ENCODE assay signal across 10 mouse cellular contexts in the genomic region with DNA sequence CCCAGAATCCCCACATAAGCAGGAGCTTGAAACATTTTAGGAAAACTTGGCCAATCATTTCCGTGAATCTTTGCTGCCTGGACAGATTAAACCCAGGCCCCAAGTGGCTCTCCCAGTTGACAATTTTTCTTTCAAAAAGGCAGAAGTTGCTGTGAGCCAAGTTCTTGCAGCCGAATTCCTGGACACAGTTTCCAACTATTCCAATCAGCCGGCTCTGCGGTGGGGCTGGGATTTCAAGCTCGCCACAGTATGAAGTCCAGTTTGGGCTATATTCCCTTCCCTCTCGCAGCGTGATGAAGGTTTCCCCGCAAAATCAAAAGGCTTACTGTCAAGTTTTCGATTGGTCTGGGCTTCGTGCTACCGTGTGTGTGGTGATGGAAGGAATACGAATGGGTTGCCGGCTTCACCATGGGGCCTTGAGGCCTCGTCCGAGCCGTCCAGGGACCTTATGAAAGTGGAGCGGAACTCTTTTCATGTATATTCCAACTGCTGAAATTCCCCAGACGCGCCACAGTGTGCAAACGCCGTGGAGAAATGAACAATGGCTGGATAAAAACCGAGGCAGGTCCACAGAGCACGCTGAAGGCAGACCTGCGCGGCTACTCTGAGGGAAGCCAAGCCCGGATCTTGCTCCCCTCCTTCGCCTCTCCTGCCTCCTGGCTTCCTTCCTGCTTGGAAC.
A peak's percentile ranks its signal among the peaks of the same experiment; 100 is the strongest.
DNase-seq lines count a peak whose midpoint lies in the region; ATAC-seq and TF ChIP-seq lines count a peak whose summit lies in the region.
"Had no signal": no experiment of that assay in that cellular context is flagged by ENCODE, and none has a peak within 500 bp of the region (broad histone marks: within the 10 kb centered on the region; RNA-seq: fewer than 3 reads in every experiment).

No protein-coding gene starts in this region.

- H3K9ac ChIP-seq in heart, embryonic 13.5 days, result 0 out of 2 replicates have a peak overlapping the region, but pooled peaks have one; percentile 12
- no peak overlapping the region for H3K9ac ChIP-seq in heart, embryonic 11.5 days (ENCODE audit: low read depth, low read length)
- H3K9ac ChIP-seq in hindbrain, embryonic 12.5 days, result peak overlapping the region; percentile 42; the same call in 1 of the 2 replicates
- no peak overlapping the region for H3K9ac ChIP-seq in midbrain, postnatal 0 days (replicated peaks; ENCODE audit: low read length, poor library complexity, severe bottlenecking)

- no peaks in the 10 kb centered on the region for H3K36me3 ChIP-seq in heart, embryonic 13.5 days
- H3K36me3 ChIP-seq in heart, embryonic 11.5 days (ENCODE audit: control insufficient read depth, insufficient read depth, low read length), result no peaks in the 10 kb centered on the region
- H3K36me3 ChIP-seq in embryonic facial prominence, embryonic 10.5 days (replicated peaks), result no peaks in the 10 kb centered on the region
- H3K36me3 ChIP-seq in hindbrain, embryonic 12.5 days, result no peaks in the 10 kb centered on the region
- H3K36me3 ChIP-seq in midbrain, postnatal 0 days (ENCODE audit: insufficient read depth, low read length), result no peaks in the 10 kb centered on the region

- peaks cover 40% of the 10 kb centered on the region for H3K4me1 ChIP-seq in heart, embryonic 13.5 days
- H3K4me1 ChIP-seq in heart, embryonic 11.5 days (ENCODE audit: control insufficient read depth, insufficient read depth, low read length), result 0 out of 2 replicates have a peak, but pooled peaks cover 5% of the 10 kb centered on the region
- peaks cover 48% of the 10 kb centered on the region for H3K4me1 ChIP-seq in embryonic facial prominence, embryonic 10.5 days
- H3K4me1 ChIP-seq in hindbrain, embryonic 12.5 days, result peaks cover 76% of the 10 kb centered on the region
- H3K4me1 ChIP-seq in midbrain, postnatal 0 days (ENCODE audit: insufficient read depth, low read length), result peaks cover 15% of the 10 kb centered on the region; the same call in 1 of the 2 replicates

- H3K4me2 ChIP-seq in heart, embryonic 13.5 days, result no peak overlapping the region
- no peak overlapping the region for H3K4me2 ChIP-seq in heart, embryonic 11.5 days
- H3K4me2 ChIP-seq in hindbrain, embryonic 12.5 days (replicated peaks), result no peak overlapping the region
- H3K4me2 ChIP-seq in midbrain, postnatal 0 days (ENCODE audit: low read depth, low read length, poor library complexity, severe bottlenecking), result no peak overlapping the region

- no peak for TF ChIP-seq CTCF in midbrain, postnatal 0 days (IDR thresholded peaks at IDR 0.05)

- 68% methylated on average over 27 of the region's 27 CpGs for WGBS in heart, embryonic 13.5 days
- 73% methylated on average over 27 of the region's 27 CpGs for WGBS in heart, embryonic 11.5 days (ENCODE audit: insufficient replicate concordance)
- 76% methylated on average over 27 of the region's 27 CpGs for WGBS in embryonic facial prominence, embryonic 10.5 days
- 47% methylated on average over 27 of the region's 27 CpGs for WGBS in hindbrain, embryonic 12.5 days
- WGBS in midbrain, postnatal 0 days, result 16% methylated on average over 27 of the region's 27 CpGs

- no peak for DNase-seq in embryonic facial prominence, embryonic 10.5 days (ENCODE audit: low spot score)
- DNase-seq in midbrain, postnatal 0 days (ENCODE audit: low spot score), result peak; percentile 35
- no peak for DNase-seq in embryo, embryonic 11 days
- no peak for DNase-seq in c-Kit-positive CD71-positive TER-119-positive erythroid progenitor cells, embryonic 14.5 days (ENCODE audit: low spot score)
- DNase-seq in layer of hippocampus, adult 8-10 months (ENCODE audit: low spot score in 2 of 2), result no peak
- DNase-seq: kidney, postnatal 36 days had no signal

- H3K9me3 ChIP-seq in heart, embryonic 13.5 days, result no peaks in the 10 kb centered on the region
- H3K9me3 ChIP-seq in heart, embryonic 11.5 days (replicated peaks; ENCODE audit: control insufficient read depth, low read length), result no peaks in the 10 kb centered on the region
- no peaks in the 10 kb centered on the region for H3K9me3 ChIP-seq in embryonic facial prominence, embryonic 10.5 days
- H3K9me3 ChIP-seq in hindbrain, embryonic 12.5 days (replicated peaks), result no peaks in the 10 kb centered on the region
- no peaks in the 10 kb centered on the region for H3K9me3 ChIP-seq in midbrain, postnatal 0 days (ENCODE audit: low read length)

- 0 out of 2 replicates have a peak overlapping the region, but pooled peaks have one; percentile 32 for H3K27ac ChIP-seq in heart, embryonic 13.5 days (replicated peaks)
- no peak overlapping the region for H3K27ac ChIP-seq in heart, embryonic 11.5 days (ENCODE audit: low read depth, low read length)
- H3K27ac ChIP-seq in embryonic facial prominence, embryonic 10.5 days (replicated peaks), result 0 out of 2 replicates have a peak overlapping the region, but pooled peaks have one; percentile 24
- H3K27ac ChIP-seq in hindbrain, embryonic 12.5 days, result peak overlapping the region; percentile 62
- no peak overlapping the region for H3K27ac ChIP-seq in midbrain, postnatal 0 days (ENCODE audit: low read depth, low read length)

- no peak overlapping the region for H3K4me3 ChIP-seq in heart, embryonic 13.5 days
- no peak overlapping the region for H3K4me3 ChIP-seq in heart, embryonic 11.5 days (ENCODE audit: low read depth, low read length)
- no peak overlapping the region for H3K4me3 ChIP-seq in embryonic facial prominence, embryonic 10.5 days
- no peak overlapping the region for H3K4me3 ChIP-seq in hindbrain, embryonic 12.5 days
- H3K4me3 ChIP-seq in midbrain, postnatal 0 days (ENCODE audit: low read depth, low read length), result no peak overlapping the region
- H3K4me3 ChIP-seq: erythroblast, embryonic 14.5 days had no signal

- no peak for ATAC-seq in heart, embryonic 13.5 days (ENCODE audit: extremely low read depth, insufficient number of reproducible peaks, low FRiP score, low TSS enrichment)
- no peak for ATAC-seq in heart, embryonic 11.5 days (replicated peaks; ENCODE audit: insufficient number of reproducible peaks, low FRiP score, low TSS enrichment)
- ATAC-seq in hindbrain, embryonic 12.5 days (ENCODE audit: low FRiP score), result no peak
- ATAC-seq in midbrain, postnatal 0 days (ENCODE audit: low FRiP score), result no peak

- H3K27me3 ChIP-seq in heart, embryonic 13.5 days (replicated peaks), result 0 out of 2 replicates have a peak, but pooled peaks cover 4% of the 10 kb centered on the region
- H3K27me3 ChIP-seq in heart, embryonic 11.5 days (ENCODE audit: control insufficient read depth, insufficient read depth, low read length), result no peaks in the 10 kb centered on the region
- no peaks in the 10 kb centered on the region for H3K27me3 ChIP-seq in embryonic facial prominence, embryonic 10.5 days (replicated peaks; ENCODE audit: low read depth, poor library complexity, severe bottlenecking)
- no peaks in the 10 kb centered on the region for H3K27me3 ChIP-seq in hindbrain, embryonic 12.5 days
- no peaks in the 10 kb centered on the region for H3K27me3 ChIP-seq in midbrain, postnatal 0 days (ENCODE audit: insufficient read depth, low read length)

Comparison
In these comparisons a context has a peak if more than half of its experiments do, and no peak if none do; other contexts are left out.
1. H3K27ac ChIP-seq: peak in heart, embryonic 13.5 days (single experiment), embryonic facial prominence, embryonic 10.5 days (single experiment) and hindbrain, embryonic 12.5 days (single experiment); none in heart, embryonic 11.5 days (single experiment) and midbrain, postnatal 0 days (single experiment).
2. H3K9ac ChIP-seq: peak in heart, embryonic 13.5 days (single experiment) and hindbrain, embryonic 12.5 days (single experiment); none in heart, embryonic 11.5 days (single experiment) and midbrain, postnatal 0 days (single experiment).